Mouse (Mus musculus) adipocyte (in vitro differentiated cells): ENCODE measurements at regions not wholly inside any gene's neighbourhood (a gene's known extent, or its start where the extent isn't known, plus 50 kb on each side); places are given as distances from the start of the nearest gene placed in this dataset.

ENCODE experiments used
- DNase-seq: peaks from one replicate; pipeline ENCODE4 v3.0.0-alpha.2; 2016; ENCODE audit warnings: low spot score

DNA sequence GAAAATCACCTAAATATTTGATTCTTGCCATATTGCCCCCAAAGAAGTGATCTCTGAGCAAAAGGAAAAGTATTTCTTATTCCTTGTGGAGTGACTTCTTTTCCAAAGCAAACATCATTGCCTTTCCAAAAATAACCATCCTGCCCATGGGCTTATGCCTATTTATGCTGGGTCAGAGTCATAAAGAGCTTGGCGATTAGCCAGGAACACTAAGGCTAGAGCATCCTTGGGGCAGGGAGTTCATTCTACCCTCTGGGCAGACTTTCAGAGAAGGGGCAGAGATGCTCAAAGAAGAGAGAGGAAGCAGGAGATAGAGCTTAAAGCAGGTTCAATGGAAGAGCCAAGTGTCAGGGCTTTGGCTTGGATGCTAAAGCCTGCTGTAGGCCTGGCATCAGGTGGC is 203.1 kb upstream of the Gmds start:
- peak; percentile 29 for DNase-seq

DNA sequence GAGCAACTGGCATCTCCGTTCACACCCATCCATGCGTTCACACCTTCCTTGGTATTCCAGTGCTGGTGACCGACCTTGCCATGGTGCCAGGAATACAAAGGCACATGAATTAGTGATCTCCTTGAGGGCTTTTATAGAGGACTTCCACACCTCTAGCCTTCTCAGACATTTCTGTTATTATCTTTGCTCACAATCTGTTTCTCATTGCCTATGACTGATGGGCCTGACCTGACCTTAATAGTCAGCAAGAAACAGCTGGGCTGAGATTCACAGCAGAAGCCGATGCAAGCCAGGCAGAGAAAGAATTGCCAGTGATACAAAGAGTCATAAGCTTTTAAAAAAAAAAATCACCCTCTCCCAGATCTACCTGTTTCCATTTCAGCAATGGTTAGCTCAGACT is 197.7 kb upstream of the Gmds start:
- no peak for DNase-seq

DNA sequence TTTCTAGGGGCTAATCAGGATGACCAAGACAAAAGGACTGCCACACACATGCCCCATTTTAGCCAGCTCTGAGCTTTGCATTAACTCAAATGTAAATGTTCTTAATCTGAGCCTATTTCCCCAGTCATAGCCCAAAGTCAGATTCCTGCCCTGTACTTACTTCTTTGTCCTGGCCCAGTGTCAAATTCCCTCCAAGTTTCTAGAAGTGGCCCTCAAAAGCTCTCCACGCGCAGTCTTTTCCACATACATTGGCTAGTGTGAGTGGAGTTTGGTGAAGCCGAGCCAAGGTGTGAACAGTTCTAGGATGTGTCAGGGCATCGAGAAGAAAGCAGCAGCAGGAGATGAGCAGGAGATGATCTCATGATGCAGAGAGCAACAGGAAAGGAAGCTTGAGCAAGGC is 197.1 kb upstream of the Gmds start:
- no peak for DNase-seq

DNA sequence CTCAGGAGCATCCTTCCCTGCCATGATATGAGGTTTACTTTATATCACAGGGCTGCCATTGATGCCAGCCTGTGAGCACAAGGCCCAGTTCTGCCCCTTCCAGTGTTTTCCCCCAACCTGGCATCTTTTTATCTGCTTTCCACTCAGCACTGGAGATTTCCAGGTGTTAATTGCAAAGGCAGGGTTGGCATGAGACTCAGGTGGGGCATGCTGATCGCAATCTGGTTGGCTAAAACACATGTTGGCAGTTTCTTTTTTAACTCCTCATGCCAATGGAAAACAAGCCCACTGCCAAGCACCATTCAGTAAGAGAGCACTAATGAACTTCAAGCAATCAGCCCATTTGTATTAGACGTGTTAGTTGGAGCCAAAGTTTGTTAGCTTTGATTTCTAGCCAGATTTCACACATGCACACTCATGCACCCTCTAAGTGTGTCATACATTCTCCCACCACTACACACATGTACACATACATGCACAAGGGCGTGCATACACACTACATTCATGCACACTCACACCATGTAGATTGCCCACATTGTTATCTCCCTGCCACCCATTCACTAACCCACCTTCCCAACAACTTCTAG is 192.5 kb upstream of the Gmds start:
- DNase-seq: no peak

DNA sequence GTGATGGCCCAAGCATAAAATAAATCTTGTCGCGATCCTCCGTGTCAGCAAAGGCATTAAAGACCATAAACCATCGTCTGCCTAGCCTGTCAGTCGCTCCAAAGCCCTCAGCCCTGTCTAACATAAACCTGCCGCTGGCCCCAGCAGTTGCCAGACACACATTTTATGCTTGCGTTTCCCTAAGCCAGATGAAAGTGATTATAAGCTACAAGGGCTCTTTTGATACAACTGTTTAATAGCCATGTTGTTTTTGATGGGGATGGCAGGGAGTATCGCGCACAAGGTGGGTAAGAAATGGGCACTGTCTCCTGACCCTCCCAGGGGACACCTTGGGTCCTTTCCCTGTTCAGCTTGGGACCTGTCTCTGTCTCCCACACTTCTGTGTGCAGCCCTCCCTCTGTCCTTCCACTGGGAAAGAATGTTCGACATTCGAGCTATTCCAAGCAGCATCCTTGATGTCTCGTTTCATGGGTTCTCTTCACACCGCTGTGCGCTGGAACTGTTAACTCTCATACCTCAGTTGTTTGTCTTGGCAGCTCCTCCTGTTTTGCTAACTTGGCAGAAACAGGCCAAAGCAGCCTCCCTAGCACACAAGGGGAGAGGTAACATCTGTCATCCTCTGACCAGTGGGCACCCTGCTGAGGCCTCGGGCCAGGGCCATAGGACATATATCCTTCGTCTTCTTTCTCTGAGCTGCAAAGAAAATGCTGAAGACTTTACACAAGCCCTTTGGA is 180.2 kb upstream of the Gmds start:
- peak; percentile 62 for DNase-seq

DNA sequence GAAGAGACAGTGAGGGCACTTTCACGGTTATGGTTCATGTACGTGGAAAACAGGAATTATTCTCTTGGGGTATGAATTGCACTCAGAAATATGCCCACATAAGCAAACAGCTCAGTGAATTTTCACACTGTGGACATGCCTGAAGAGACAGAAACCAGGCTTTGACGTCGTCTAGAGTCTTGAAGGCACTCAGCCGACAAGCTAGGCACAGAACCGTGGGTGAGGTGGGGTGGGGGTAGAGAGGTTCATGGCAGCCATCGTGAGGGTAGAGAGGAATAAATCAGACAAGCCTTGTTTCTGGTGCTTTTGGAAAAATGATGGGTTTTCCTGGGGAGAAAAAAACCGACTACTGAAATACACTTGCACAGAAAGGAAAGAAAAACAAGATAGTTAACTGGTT is 179.0 kb upstream of the Gmds start:
- no peak for DNase-seq

DNA sequence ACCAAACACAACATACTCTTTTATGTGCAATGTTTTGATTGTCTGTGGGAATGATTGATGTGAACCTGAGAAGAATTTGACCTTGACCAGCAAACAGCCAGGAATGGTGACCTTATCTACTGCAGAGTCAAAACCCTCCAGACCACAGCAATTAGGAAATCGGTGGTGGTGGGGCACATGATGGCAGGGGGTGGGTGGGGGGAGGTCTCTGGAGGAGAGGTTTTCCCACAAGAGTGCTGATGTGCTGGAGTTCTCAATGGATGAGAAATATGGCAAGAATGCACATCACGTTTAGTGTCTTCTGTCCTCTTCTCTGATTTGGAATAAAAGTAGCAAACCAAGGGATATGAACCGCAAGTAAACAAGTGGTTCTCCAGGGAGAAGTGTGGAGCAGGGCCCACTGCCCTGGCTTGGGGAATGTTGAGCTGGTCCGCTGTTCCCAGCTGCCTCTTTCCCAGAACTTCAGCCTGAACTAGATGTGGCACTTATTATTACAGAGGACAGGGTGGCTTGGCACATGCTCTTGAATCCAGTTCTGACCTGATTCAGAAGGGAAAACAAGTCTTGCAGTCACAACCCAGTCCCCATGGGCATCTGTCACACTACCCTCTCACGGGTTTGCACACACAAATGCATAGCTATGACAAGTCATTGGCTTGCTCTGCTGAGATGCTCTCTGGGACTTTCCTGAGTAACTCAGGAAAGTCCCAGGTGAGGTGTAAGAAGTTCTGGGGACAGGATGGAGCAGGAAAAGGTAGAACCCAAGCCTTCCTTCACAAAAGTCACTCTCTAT is 170.9 kb upstream of the Gmds start:
- DNase-seq: peak; percentile 71

DNA sequence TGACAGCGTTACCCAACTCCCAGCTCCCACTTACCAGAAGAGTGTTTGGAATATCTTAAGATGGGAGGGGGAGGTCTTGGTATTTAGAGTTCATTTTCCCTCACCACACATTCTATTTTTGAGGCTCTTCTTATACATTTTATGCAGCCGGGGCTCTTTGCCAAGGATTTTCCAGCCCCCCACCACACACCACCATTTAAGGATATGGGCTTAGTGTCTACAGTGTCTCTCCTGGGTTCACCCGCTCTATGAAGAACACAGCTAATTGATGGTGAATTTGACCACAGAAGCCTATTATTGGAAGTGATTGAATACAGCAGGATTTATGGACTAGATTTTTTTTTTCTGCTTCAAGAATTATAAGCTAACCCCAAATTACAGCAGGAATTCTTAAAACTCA is 169.9 kb upstream of the Gmds start:
- no peak for DNase-seq

DNA sequence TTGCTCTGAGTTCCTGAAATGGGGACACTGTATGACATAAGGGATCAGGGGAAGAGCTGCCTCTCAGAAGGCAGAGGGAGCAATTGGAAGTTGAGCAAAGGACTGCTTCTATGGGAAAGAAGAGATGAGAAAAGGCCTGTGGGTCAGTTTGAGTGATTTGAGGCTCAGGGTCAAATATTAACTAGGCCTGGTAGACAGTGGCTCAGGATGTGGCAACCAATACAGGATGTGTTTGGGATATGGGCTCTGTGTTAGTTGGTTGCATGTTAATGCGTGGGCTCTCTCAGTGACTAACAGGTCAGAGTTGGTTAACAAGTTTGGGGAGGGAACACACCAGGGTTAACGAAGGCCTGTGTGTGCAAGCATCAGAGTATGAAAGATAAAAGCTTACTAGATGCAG is 169.3 kb upstream of the Gmds start:
- no peak for DNase-seq

DNA sequence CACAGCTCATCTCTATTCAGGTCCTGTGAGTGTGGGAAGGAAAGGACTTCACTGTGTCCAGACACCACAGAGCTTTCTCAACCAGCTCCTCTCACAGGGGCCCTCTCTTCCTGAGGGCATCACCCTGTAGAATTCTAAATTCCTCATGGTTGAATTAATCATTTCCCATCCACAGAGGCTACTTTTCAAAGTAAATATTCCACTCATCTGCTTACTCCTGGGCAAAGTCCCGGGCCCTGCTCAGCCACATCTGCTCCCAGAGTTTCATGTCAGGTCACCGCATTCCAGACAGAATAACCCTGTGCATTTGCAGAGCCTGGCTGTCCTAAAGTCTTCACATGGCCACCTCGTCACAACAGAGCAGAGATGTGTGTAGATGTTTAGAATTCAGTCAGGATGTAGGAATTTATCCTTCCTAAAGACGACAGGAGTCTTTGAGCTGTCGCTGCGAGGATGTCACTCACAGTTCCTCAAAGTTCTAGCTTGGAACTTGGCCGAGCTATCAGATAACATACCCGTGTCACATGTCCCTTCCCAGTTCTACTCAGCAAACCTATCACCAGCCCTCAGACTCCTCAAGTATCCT is 159.8 kb upstream of the Gmds start:
- no peak for DNase-seq

DNA sequence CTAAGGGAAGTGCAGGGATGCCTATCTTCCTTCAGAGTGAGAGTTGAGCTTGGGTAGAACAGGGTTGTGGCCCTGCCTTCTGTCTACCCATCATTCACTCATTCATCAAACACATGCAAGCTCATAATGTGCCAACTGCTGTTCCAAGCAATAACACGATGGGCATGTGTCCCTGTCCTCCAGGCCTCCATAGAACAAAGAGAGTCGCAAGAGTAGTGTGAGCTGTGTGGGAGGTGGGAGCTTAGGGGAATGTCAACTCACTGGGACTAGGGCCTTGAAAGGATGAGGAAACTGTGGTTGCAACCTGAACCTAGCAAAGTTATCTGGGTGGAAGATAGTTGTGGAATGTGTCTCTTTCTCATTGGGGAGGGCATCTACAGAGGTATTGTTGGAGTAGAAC is 157.7 kb upstream of the Gmds start:
- DNase-seq: no peak

DNA sequence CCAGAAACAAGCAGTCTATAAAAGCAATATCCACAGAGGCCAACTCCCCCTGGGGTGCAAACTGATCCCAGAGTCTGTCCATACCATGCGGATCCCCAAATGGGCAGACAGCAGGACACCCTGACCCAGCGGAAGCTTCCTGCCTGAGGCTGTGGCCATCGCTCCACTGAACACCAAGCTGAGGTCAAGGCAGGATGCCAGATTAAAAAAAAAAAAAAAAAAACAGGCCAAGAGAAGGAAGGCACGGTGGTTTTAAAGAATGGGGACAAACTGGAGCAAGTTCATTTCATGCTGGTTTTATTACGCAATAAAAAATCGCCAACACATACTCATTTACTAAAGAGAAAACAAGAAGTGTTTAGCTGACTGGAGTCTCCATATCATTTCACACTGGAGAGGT is 156.5 kb upstream of the Gmds start:
- DNase-seq: peak; percentile 93

DNA sequence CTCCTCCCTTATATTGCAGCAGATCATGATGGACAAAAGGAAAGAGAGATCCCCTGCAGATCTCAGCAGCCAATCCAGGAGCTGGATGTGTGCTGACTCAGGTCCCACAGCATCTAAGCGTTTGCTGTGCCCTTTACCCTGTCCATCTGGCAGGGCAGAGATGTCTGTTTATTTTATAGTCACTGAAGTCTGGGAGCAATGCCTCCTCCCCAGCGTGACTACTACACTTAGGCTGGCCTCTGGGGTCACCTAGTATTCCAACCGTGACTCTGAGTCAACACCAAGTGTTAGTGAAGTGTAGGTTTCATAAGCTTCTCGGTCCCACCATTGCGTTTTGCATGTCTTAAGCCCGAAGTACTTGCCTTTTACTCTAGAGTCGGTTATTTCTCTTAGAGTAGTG is 155.3 kb upstream of the Gmds start:
- peak; percentile 91 for DNase-seq

DNA sequence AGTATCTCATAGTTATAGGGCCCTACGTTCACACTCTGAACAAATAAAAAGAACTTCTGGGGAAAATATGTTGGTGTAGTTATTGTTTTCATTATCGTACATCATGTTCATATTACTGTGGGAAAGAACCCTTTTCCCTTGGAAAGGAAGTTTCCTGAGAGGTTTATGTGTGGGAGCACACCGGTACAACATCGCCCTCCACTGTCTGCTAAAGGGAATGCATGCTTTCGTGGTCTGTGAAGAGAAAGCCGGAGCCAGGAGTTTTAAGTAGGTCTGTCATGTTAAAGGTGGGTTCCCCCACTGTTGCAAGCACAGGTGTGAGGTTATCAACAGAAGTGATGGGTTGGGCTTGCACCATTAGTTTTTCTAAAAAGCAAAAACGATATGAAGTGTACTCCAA is 154.8 kb upstream of the Gmds start:
- DNase-seq: peak; percentile 92

DNA sequence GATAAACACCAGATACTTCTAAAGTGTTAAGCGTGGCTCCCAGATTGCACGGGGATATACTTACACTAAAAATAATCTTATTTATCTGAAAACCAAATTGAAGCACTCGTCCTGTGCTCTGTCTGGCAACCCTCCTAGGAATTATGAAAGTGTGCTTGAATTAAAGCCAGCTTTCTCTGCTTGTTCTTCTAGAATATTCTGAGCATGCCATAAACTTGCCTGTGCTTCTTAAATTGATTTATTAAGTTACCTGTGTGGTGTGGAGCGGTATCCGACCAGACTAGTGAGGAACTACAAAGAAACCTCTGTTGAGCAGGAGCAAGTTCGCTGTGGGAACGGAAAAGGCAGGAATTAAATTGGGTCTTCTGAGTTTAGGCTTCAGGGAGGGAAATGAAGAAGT is 154.0 kb upstream of the Gmds start:
- DNase-seq: peak; percentile 93

DNA sequence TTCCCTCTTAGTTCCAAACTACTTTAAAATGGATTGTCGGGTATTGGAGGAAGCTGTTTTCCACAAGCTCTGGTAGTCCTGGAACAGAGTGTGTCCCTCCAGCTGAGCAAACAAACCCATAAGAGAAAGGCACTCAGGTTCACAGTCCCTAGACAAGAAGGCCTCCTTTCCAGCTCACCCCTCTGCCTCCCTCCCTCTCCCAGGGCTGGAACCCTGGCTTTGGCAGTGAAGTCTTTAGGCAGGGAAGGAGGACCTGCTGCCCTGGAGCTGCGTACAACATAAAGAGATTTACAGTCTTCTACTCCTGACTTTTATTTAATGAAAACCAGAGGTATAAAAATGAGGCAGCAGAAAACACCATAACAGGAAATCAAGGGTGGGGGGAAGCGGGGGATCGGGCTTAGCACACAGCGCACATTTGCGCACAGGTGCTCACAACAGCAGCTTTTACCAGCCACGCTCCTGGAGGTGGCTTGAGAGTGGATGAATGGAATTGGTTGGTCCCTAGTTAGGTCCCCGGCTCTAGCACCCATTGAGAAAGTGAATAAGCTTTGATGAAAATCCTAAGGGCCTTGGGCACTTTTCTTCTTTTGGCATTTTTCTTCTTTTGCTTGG is 143.0 kb upstream of the Gmds start:
- DNase-seq: no peak

DNA sequence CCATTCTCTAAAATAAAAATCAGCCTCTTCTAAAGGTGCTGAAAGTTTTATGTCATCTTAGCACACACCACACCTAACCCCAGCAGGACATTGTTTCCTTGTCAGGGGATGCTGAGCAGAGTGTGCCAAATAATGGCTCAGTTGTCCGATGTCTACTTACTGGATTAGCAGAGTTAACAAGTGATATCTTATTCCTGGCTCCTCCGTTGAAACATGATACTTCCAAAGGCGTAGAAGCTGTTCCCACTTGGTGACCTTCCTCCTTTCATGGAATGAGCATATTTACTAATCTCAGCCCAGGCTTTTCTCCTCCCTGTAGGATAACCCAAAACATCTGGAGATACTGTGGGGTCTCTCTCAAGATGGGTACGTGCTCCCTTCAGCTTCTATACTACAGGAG is 141.5 kb upstream of the Gmds start:
- no peak for DNase-seq

DNA sequence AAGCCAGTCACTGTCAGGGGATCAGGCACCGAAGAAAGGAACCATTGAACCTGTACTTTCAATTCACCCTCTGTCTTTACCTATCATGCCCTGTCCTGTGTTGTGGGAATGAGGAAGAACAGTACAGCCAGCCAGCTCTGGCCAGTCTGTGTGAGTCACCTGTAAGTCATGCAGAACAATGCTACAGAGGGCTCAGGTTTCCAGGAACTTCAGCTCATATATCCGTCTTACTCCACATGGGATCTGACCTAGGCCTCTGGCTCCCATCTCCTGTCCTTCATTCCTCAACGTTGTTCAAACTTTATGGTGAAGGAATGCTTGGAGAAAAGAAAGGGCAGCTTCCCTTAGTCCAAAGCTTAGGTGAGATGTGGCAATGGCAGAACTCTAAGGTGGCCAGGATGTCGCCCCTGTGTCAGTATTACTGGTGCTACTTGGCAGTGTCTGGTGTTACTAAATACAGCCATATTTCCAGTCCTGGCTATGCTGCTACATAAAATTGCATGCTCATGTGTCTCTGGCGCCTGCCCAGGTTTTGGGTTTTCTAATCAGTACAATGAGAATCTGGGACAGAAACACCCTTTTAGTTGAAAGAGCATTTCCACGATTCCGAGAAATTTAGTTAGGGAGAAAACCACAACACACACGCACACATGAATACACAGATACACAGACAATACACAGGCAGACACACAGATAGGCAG is 140.7 kb upstream of the Gmds start:
- peak; percentile 83 for DNase-seq

DNA sequence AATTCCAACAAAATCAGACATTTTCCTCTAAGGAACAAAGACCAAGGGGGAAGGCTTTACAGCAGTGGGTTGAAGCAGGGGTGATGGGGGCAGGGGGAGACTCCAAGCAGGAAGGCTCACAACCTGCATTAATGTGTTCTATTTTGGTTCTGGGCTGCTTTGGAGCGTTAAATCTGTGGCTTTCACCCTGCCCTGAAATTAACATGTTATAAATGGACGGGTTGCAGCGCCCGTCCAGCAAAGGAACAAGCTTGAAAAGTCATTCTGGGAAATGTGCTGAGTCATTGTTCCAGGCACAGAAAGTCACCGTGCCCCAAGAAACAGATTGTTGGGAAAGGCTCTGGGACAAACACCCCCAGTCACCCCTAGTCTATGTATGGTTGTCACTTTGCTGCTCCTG is 127.2 kb upstream of the Gmds start:
- DNase-seq: peak; percentile 50

DNA sequence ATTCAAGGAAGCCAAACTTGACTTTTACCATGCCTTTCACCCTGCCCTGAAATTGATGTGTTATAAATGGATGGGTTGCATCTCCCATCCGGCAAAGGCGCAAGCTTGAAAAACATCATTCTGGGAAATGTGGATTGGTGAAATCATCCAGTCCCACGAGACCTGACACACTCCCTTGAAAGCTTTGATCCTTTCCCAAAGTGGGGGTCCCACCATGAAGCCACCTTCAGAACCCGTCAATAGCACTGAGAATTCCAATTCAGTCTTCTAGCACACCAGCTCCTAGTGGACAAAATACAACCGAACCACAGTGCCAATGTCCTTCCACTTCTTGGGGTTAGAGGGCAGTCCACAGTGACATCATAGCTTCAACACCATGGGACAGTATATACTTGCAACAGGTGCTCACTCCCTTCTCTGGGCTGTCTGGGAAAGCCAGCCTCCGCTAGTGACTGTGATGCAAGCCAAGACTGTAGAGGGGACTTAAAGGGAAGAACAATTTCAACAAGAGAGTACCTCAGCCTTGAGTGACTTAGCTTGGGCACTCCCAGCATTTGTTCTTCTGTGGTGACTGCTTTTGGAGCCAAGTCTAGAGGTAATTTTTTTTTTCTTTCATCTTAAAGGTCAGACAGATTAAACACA is 126.6 kb upstream of the Gmds start:
- no peak for DNase-seq

DNA sequence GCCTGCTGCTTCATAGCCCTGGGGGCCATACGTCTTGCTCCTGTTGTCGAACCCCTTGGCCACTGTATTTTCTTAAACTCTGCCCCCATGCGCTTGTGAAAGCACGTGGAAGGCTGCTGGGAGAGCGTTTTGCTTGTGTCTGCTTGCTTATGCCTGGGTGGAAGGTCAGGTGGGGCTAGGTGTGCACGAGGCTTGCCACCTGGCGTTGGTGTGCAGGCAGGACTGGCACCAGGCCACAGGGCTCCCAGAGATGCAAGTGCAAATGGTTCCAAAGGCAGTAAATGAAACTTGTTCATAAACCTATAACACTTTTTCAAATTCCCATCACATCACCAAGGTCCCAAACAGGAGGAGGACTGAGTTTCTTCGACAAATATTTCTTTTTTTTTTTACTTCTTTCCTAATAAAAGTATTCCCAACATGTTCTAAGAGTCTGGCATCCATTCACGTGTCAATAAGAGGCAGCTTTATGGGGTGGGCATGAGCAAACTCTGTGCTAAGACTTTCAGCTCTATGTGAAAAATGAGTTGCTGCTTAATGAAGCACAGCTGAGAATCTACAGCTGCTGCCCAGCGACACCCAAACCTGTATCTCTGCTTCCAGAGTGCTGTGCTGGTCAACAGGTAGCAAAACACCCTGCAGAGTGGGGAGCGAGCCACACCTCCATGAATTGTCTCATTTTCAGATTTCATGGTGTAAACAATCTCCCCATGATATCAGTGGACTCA is 116.0 kb upstream of the Gmds start:
- no peak for DNase-seq
